Mouse (Mus musculus): ENCODE data around the gene Troap.
A peak's percentile ranks its signal among the peaks of the same experiment; 100 is the strongest.

Troap gene

DNA sequence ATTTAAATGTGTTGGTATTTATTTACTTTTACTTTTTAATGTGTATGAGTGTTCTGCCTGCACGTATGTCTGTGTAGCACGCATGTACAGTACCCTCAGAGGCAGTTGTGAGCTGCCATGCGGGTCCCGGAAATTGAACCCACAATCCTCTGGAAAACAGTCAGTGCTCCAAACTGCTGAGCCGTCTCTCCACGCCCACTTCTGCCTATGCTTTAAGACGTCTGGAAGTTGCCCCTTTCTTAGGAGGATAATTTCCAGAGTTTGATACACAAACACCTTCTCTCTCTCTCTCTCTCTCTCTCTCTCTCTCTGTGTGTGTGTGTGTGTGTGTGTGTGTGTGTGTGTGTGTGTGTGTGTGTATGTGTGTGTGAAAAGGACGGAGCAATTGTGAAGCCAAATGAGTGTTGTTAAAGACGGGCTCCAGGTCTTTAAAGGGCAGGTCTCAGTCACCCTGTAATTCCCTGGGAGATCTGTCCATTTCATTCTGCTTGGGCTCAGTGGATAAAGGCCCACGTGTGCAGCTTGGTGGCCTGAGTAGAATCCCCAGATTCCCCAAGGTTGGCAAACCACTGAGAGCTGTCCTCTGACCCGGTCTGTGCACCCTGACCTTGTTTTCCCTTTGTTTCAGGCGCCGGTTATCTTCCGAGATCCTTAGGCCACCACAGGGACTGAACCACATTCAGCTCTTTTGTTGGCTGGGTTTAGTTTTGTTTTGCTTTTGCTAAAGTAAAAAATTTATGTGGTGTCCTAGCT lies 40.1 kb downstream of the Troap start:
- no peak for DNase-seq (ENCODE audit: low spot score)

DNA sequence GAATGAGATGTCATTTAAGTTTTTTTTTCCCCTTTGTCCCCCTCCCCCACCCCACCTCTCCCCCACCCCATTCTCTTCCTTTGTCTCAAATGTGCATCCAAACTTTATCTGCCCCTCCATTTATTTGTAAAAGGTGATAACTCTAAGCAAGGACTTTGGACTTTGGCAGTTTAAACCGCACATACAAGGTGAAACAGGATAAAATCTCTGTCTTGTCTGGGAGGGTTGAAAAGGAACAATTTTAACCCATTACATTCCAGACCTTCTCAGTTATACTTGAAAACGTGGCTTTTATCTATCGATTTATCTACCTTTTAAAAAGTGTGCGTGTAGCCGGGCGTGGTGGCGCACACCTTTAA lies 40.7 kb downstream of the Troap start:
- no peak for DNase-seq (ENCODE audit: low spot score)

DNA sequence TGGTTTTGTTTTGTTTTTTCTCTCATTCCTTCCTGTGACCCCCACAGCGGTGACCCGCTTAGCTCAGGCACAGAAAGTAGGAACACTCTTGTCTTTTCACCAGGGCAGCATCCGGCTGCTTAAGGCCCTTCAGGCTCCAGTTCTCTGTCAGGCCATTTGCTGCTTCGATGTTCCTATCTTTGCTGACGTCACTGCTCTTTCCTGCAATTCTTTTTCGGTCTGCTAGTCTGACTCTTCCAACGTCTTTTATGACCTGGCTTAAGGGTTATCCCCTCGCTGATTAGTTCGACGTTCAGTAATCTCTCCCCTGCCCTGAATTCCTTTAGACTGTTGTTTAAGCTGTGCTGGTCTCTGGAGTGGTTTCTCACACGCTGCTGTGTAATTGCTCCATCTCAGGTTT lies 42.2 kb downstream of the Troap start:
- DNase-seq (ENCODE audit: low spot score): no peak

DNA sequence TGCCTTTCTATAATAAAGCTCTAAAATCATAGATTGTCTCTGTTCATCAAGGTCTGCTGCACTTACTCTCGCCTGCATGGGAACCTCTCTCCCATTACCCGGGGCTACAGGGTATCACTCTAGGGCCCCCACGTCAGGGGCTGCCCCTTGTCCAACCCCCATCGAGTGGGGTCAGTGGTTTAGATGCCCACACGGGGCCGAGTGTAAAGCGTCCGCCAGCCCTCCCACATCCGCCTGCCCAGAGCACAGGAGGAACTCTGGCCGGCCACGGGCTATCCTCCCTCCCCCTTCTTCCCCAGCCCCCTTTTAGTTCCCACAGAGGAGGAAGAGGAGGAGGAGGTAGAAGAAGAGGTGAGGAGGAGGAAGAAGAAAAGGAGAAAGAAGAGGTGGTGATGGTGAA lies 46.4 kb downstream of the Troap start:
- no peak for DNase-seq (ENCODE audit: low spot score)

DNA sequence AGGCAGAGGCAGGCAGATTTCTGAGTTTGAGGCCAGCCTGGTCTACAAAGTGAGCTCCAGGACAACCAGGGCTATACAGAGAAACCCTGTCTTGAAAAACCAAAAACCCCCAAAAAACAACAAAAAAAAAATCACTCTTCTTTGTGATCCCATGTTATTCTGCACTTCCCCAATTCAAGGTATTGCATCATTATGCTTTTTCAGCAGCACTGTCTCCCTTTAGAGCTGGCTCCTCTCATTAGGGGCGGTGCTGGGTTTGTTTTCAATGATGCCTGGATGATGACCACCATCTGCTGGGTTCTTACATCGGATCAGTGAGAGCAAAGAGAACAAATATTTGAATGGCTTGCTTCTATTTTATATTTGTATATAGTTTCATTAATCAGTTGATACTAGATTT lies 48.3 kb downstream of the Troap start:
- no peak for DNase-seq (ENCODE audit: low spot score)

DNA sequence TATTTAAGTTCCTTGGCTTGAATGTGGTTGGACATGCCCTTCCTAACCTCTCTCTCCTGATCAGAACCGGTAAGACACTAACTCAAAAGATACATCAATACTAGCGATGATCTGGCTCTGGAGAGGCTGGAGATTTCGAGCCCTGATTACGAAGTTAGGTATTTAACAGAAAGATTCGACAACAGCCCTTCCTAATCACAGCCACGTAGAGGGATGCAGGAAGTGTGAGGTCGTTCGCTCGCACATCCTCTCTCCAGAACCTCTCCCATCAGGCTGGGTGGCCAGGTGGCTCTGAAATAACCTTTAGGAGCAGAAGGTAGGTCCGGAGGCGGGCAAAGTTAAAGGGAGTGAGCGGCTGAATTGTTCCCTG lies 51.3 kb downstream of the Troap start, which contains the start of gene Spats2:
Gene Spats2, plus strand, starts transcription at position 206 of the 370 bp plus-strand sequence.
- DNase-seq (ENCODE audit: low spot score): no peak

DNA sequence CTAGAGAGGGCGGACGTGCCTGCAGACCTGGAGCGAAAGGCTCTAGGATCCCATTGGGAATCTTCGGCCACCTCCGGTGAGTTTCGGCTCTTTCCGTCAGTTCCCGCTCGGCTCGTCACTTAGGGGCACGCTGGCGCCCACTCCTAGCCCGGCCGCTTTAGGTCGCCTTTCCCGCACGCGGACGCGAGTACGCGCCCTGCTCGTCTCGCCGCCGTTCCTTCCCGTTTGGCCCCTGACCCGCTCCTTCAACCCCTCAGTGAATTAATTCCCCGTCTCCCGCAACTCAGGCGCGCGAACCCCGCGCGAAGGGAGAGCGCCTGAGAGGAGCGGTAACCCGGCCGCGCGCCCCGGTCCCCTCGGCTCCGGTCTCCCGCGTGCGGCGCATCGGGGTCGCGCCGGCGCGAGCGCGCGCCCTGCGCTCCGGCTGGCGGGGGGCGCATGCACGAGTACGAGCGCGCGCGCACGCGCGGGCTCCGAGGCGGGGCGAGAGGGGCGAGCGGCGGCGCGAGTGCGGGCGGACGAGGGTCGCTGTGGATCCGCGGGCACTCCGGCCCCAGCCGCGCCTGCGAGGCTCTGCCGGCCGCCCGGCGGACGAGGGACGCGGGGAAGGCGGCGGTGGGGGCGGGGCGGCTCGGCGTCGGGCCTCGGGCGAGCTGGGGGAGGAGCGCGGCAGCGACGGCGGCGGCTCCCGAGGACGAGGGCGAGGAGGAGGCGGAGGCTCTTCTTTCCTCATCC lies 51.9 kb downstream of the Troap start:
- peak; percentile 96 for DNase-seq (ENCODE audit: low spot score)

DNA sequence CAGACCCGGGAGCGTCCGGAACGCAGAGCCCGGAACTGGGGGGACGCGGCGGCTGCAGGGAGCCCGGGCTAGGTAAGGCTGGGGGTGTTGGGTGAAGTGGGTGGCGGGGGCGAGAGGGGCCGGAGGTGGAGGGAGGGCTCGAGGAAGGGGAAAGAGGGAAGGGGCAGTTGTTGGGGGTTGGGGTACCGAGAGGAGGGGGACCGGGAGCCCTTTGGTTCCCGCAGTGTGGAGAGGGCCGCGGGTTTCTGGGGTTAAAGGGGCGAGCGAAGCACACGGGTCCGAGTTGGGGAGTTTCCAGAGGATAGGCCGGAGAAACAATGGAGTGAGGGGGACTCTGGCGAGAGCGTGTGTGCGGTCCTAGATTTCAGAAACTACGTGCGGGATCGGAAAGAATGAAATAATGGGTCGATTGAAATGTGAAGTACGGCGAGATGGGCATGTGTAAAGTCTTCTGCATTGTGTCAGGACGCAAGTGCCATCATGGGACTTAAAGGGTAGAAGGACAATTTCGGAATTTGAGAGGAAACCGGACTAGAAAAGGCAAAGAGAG lies 52.5 kb downstream of the Troap start:
- peak; percentile 52 for DNase-seq (ENCODE audit: low spot score)

DNA sequence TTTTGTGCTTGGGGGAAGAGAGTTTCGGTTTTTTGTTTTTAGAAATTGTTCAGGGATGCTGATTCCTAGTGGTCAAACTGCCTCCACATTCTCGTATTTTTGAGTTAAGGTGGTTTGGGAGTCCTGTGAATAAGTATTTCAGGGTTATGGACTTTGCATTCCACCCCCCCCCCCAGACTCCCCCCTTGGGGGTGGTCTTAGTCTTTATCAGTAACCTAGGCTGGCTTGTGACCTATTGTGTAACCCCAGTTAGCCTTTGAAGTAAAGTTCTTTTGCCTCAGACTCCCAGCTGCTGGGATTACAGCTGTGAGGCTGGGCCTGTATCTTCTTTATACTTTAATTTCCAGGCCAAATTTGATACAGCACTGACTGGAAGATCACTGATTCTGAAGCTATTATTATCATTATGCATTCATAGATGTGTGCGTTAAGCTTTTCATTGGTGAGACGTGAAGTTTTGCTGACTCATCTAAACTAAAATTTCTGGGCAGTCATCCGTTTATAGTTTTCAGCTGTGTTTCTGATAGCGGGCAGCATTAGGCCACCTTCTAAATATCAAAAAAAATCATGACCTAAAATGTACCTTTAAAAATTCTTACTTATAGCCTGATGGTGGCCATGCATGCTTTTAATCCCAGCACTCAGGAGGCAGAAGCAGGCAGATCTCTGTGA lies 53.6 kb downstream of the Troap start:
- DNase-seq (ENCODE audit: low spot score): no peak

DNA sequence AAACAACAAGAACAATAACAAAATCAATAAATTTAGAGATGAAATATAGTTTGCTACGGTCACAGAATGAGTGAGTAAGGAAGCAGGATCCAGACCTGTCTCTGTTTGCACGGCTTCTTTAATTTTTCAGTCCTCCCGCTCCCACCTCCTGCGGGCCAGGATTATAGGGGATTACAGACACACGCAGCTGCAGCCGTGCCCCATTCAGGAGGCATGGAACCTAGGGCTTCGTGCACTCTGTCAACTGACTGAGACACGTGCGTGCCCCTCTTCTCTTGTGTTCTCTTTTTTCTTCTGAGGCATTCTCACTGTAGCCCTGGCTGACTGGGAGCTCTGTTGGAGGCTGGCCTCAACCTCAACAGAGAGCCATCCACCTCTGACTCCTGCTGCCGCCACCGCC lies 55.1 kb downstream of the Troap start:
- DNase-seq (ENCODE audit: low spot score): no peak

DNA sequence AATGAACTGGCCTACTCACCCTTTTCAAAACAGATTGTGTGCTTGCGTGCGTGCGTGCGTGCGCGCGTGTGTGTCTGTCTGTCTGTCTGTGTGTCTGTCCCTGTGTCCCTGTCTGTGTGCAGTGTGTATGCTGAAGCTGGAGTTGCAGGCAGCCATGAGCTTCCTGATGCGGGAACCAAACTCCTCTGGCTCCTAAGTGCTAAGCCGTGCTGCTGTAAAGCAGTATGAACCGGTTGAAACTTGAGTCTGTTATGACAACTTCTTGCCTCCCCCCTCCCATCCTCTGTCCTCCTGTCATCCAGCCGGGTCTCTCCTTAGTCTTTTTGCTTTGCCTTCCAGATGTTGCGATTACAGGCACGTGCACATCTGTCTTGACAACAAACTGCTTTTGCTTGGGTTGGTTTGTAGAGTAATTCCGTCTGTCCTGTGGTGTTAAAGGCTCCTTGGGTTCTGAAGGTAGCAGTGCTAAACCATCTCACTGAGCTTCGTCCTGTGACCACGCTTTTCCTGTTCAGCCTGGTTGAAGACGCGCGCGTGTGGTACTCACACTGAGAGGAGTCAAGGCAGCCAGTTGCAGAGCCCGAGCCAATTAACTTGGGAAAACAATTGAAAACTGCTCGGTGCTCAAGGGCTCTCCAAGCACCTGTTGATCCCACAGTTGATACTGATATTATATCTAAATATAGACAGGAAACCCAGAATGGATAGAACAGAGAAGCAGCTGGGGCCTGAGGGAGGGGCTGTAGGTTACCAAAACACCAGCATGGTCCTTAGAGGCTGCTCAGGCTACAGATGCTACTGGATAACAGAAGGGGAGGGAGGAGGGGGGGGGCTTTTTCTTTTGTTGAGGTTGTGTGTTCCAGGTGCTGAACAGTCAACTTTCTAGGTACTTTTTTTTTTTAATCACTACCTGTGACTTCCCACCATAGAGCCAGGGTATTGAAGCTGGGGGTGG lies 55.9 kb downstream of the Troap start:
- DNase-seq (ENCODE audit: low spot score): no peak

All from retina, embryonic 14.5 days (tissue).